Mouse (Mus musculus) heart, adult 2 months (tissue): ENCODE measurements at regions not wholly inside any gene's neighbourhood (a gene's known extent, or its start where the extent isn't known, plus 50 kb on each side); places are given as distances from the start of the nearest gene placed in this dataset.

Experiments
- DNase-seq, 2 experiments: peaks; one replicate each; pipeline ENCODE4 v3.0.0; 2021
- H3K27ac ChIP-seq: fragments of 200-600 bp; 2 replicates; pipeline ENCODE4 v1.8.1; 2022
- H3K27me3 ChIP-seq: fragments of 200-500 bp; 2 replicates; pipeline ENCODE4 v1.6.1; 2012; ENCODE audit warnings: mild to moderate bottlenecking, low read length, inconsistent platforms, mixed read lengths; ENCODE audit not compliant: control insufficient read depth, insufficient read depth
- H3K36me3 ChIP-seq: fragments of 200-500 bp; 2 replicates; pipeline ENCODE4 v1.6.1; 2012; ENCODE audit warnings: low read length, inconsistent platforms; ENCODE audit not compliant: control insufficient read depth, insufficient read depth
- H3K4me1 ChIP-seq: fragments of 200-500 bp; 2 replicates; pipeline ENCODE4 v1.6.1; 2011; ENCODE audit warnings: low read length; ENCODE audit not compliant: control insufficient read depth, insufficient read depth
- H3K4me3 ChIP-seq: fragments of 200-600 bp; 2 replicates; pipeline ENCODE4 v1.8.1; 2022
- H3K79me2 ChIP-seq: fragments of 200-500 bp; replicated peaks from 2 replicates; pipeline ENCODE4 v1.6.1; 2012; ENCODE audit warnings: mild to moderate bottlenecking, inconsistent platforms, low read length, moderate library complexity, mixed read lengths; ENCODE audit not compliant: control insufficient read depth, insufficient read depth
- H3K9ac ChIP-seq: fragments of 200-500 bp; 2 replicates; pipeline ENCODE4 v1.6.1; 2012; ENCODE audit warnings: low read depth, mild to moderate bottlenecking, control low read depth, inconsistent platforms, low read length, mixed read lengths
- CTCF ChIP-seq: fragments of 200-600 bp; IDR thresholded peaks from 2 replicates; pipeline ENCODE4 v1.8.1; 2022; ENCODE audit warnings: antibody characterized with exemption, mild to moderate bottlenecking, moderate library complexity
- EP300 ChIP-seq: fragments of 200-500 bp; IDR thresholded peaks from 2 replicates; pipeline ENCODE4 v1.6.1; 2011; ENCODE audit warnings: low read depth, low read length, control low read depth; ENCODE audit not compliant: insufficient read depth
- POLR2A ChIP-seq: fragments of 200-500 bp; IDR thresholded peaks from 2 replicates; pipeline ENCODE4 v1.6.1; 2011; ENCODE audit warnings: mild to moderate bottlenecking, low read depth, low read length, control low read depth; ENCODE audit not compliant: insufficient read depth
- WGBS: fragments of 180-500 bp; shearing (Covaris S2); methylation state at CpG from one replicate; pipeline ENCODE4 v1.1.7; 2018; 5-methylcytosine and 5-hydroxymethylcytosine counted together
- intact Hi-C: fragments of 180-260 bp; cut with DNase I; formaldehyde crosslinking; loops from one replicate; pipeline ENCODE4 v1.15.1; 2025

GRCm38 (mm10) chr8:6043939-6044577 is 938.9 kb upstream of the Slc10a2 start:
- TF ChIP-seq POLR2A (no peak), CTCF (peak; percentile 55)
- DNase-seq = peak; percentile 9 to 26
- H3K79me2 ChIP-seq = no peaks in the 10 kb centered on the region
- WGBS = 22% methylated on average over 5 of the region's 5 CpGs
- no peak overlapping the region for H3K9ac ChIP-seq
- H3K27me3 ChIP-seq = no peaks in the 10 kb centered on the region
- H3K36me3 ChIP-seq = no peaks in the 10 kb centered on the region
- intact Hi-C loops = no loop called here
- no peak overlapping the region for H3K27ac ChIP-seq
- H3K4me1 ChIP-seq = no peaks in the 10 kb centered on the region
- no peak overlapping the region for H3K4me3 ChIP-seq

GRCm38 (mm10) chr8:6012206-6012605 is 907.1 kb upstream of the Slc10a2 start:
- Histone ChIP-seq H3K27ac (no peak overlapping the region), H3K27me3 (no peaks in the 10 kb centered on the region), H3K79me2 (no peaks in the 10 kb centered on the region), H3K4me3 (no peak overlapping the region), H3K36me3 (no peaks in the 10 kb centered on the region), H3K9ac (no peak overlapping the region), H3K4me1 (no peaks in the 10 kb centered on the region)
- no peak for DNase-seq
- intact Hi-C loops = no loop called here
- no peak for TF ChIP-seq CTCF
- WGBS = 52% methylated on average over 2 of the region's 2 CpGs

DNA sequence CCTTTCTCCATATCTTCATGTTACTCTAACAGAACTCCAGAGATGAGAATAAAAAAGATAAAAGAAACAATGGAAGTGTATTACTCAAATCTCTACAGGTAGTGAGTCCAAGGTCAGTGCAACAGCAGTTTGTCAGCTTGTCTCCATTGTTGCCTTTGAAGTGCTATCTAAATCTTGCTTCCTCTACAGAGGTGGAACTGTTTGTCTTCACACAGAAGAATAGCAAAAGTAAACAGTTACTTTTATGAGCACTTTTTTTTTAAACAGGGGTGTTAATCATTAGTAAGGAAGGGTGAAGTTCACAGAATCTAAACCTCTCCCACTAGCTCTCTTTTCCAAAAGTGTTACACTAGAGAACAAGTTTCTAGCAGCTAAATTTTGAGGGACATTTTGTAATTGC is 906.0 kb upstream of the Slc10a2 start:
- H3K27ac ChIP-seq = no peak overlapping the region
- no peaks in the 10 kb centered on the region for H3K79me2 ChIP-seq
- H3K27me3 ChIP-seq = no peaks in the 10 kb centered on the region
- H3K4me3 ChIP-seq = no peak overlapping the region
- DNase-seq = no peak
- intact Hi-C loops = no loop called here
- H3K4me1 ChIP-seq = no peaks in the 10 kb centered on the region
- no peaks in the 10 kb centered on the region for H3K36me3 ChIP-seq
- no peak for TF ChIP-seq POLR2A
- no peak for TF ChIP-seq CTCF
- no peak for TF ChIP-seq EP300
- no peak overlapping the region for H3K9ac ChIP-seq

GRCm38 (mm10) chr8:6010712-6011111 is 905.6 kb upstream of the Slc10a2 start:
- intact Hi-C loops = no loop called here
- Histone ChIP-seq H3K27me3 (no peaks in the 10 kb centered on the region), H3K79me2 (no peaks in the 10 kb centered on the region), H3K4me1 (no peaks in the 10 kb centered on the region), H3K4me3 (no peak overlapping the region), H3K36me3 (no peaks in the 10 kb centered on the region), H3K27ac (no peak overlapping the region), H3K9ac (no peak overlapping the region)
- WGBS = 62% methylated on average over 2 of the region's 2 CpGs
- DNase-seq = no peak
- no peak for TF ChIP-seq EP300
- TF ChIP-seq CTCF = no peak
- TF ChIP-seq POLR2A = no peak

GRCm38 (mm10) chr8:6002612-6003011 is 897.5 kb upstream of the Slc10a2 start:
- DNase-seq = no peak
- Histone ChIP-seq H3K79me2 (no peaks in the 10 kb centered on the region), H3K4me3 (no peak overlapping the region), H3K4me1 (no peaks in the 10 kb centered on the region), H3K9ac (no peak overlapping the region), H3K27me3 (no peaks in the 10 kb centered on the region), H3K27ac (no peak overlapping the region), H3K36me3 (no peaks in the 10 kb centered on the region)
- intact Hi-C loops = no loop called here
- no peak for TF ChIP-seq EP300
- no peak for TF ChIP-seq CTCF
- TF ChIP-seq POLR2A = no peak
- 67% methylated on average over 1 of the region's 1 CpGs for WGBS

- H3K27me3 ChIP-seq = no peaks in the 10 kb centered on the region
- intact Hi-C loops = no loop called here
- no peaks in the 10 kb centered on the region for H3K4me1 ChIP-seq
- WGBS = 54% methylated on average over 6 of the region's 6 CpGs
- H3K79me2 ChIP-seq = no peaks in the 10 kb centered on the region
- H3K9ac ChIP-seq = no peak overlapping the region
- TF ChIP-seq EP300 (no peak), CTCF (0 out of 2 replicates have a peak, but pooled peaks have one; percentile 4), POLR2A (no peak)
- no peaks in the 10 kb centered on the region for H3K36me3 ChIP-seq
- H3K4me3 ChIP-seq = no peak overlapping the region
- H3K27ac ChIP-seq = no peak overlapping the region
- no peak for DNase-seq
Observed at GRCm38 (mm10) chr8:5994846-5995245, 889.7 kb upstream of the Slc10a2 start.
